In genomic region chr6:148830748-148831727, GRCm38 (mm10) we compare ENCODE assay signal across 7 mouse cellular contexts. TPM values are rescaled to one million over a fixed set of nuclear protein-coding genes. Genes with fewer than 3 reads are reported as not detected.
DNase-seq lines count a peak whose midpoint lies in the region; ATAC-seq and TF ChIP-seq lines count a peak whose summit lies in the region.

Ipo8 (minus strand) TSS chr6:148831467.

- peak; percentile 91 for DNase-seq in adrenal gland, postnatal 10 days
- DNase-seq in embryonic facial prominence, embryonic 10.5 days (ENCODE audit: low spot score): peak; percentile 94
- peak; percentile 63 for DNase-seq in gonadal fat pad, adult 2 months (ENCODE audit: low read depth)
- peak; percentile 93 for DNase-seq in left cerebral cortex, postnatal 4 days

- peak within 1 kb of the TSS; percentile 59 for H3K9ac ChIP-seq in intestine, postnatal 0 days (ENCODE audit: low read depth, low read length)
- peak within 1 kb of the TSS; percentile 69 for H3K9ac ChIP-seq in midbrain, embryonic 12.5 days (replicated peaks)

- H3K27me3 ChIP-seq in embryonic facial prominence, embryonic 10.5 days (replicated peaks; ENCODE audit: low read depth, poor library complexity, severe bottlenecking): no peaks in the 10 kb centered on the region
- H3K27me3 ChIP-seq in intestine, postnatal 0 days (replicated peaks; ENCODE audit: control insufficient read depth, insufficient read depth, low read length): no peaks in the 10 kb centered on the region
- no peaks in the 10 kb centered on the region for H3K27me3 ChIP-seq in midbrain, embryonic 12.5 days
- no peaks in the 10 kb centered on the region for H3K27me3 ChIP-seq in small intestine, adult 2 months (ENCODE audit: control insufficient read depth, insufficient read depth, low read length)

- TF ChIP-seq CTCF in intestine, postnatal 0 days (IDR thresholded peaks at IDR 0.05; ENCODE audit: low read depth): peak; percentile 40; the same call in 1 of the 2 replicates
- TF ChIP-seq CTCF in small intestine, adult 2 months (IDR thresholded peaks at IDR 0.05; ENCODE audit: extremely low read depth, insufficient read length, insufficient replicate concordance, low read depth, low read length): no peak

- peak within 1 kb of the TSS; percentile 91 for H3K27ac ChIP-seq in embryonic facial prominence, embryonic 10.5 days (replicated peaks)
- H3K27ac ChIP-seq in intestine, postnatal 0 days (ENCODE audit: low read depth, low read length): peak within 1 kb of the TSS; percentile 51
- no peak within 1 kb of the TSS; the same call in 1 of the 2 replicates for H3K27ac ChIP-seq in midbrain, embryonic 12.5 days (replicated peaks)
- H3K27ac ChIP-seq in small intestine, adult 2 months (ENCODE audit: insufficient read depth, low read depth, low read length): 0 out of 2 replicates have a peak within 1 kb of the TSS, but pooled peaks have one; percentile 7

- under 1% methylated on average over 47 of the region's 47 CpGs for WGBS in embryonic facial prominence, embryonic 10.5 days
- WGBS in intestine, postnatal 0 days: under 1% methylated on average over 45 of the region's 47 CpGs
- WGBS in midbrain, embryonic 12.5 days: 1% methylated on average over 47 of the region's 47 CpGs
- under 1% methylated on average over 46 of the region's 47 CpGs for WGBS in small intestine, adult 2 months

- no peaks in the 10 kb centered on the region for H3K9me3 ChIP-seq in embryonic facial prominence, embryonic 10.5 days
- H3K9me3 ChIP-seq in intestine, postnatal 0 days (ENCODE audit: control insufficient read depth): no peaks in the 10 kb centered on the region
- H3K9me3 ChIP-seq in midbrain, embryonic 12.5 days: peaks cover 3% of the 10 kb centered on the region; the same call in 1 of the 2 replicates

- H3K4me3 ChIP-seq in embryonic facial prominence, embryonic 10.5 days: peak within 1 kb of the TSS; percentile 86
- peak within 1 kb of the TSS; percentile 82 for H3K4me3 ChIP-seq in intestine, postnatal 0 days (ENCODE audit: low read depth, low read length)
- H3K4me3 ChIP-seq in midbrain, embryonic 12.5 days: peak within 1 kb of the TSS; percentile 71
- H3K4me3 ChIP-seq in small intestine, adult 2 months (ENCODE audit: low read depth, low read length): peak within 1 kb of the TSS; percentile 81

- intact Hi-C loops in left cerebral cortex, postnatal 4 days (cut with DNase I): loop anchor here (5.0 kb wide), 1 partner anchor 66 kb away; the partner anchor contains the start of gene Caprin2

- peak within 1 kb of the TSS; percentile 77 for H3K4me2 ChIP-seq in intestine, postnatal 0 days (replicated peaks; ENCODE audit: low read depth)
- H3K4me2 ChIP-seq in midbrain, embryonic 12.5 days (replicated peaks): peak within 1 kb of the TSS; percentile 89

- no peaks in the 10 kb centered on the region for H3K36me3 ChIP-seq in embryonic facial prominence, embryonic 10.5 days (replicated peaks)
- no peaks in the 10 kb centered on the region for H3K36me3 ChIP-seq in intestine, postnatal 0 days (ENCODE audit: control insufficient read depth, insufficient read depth)
- H3K36me3 ChIP-seq in midbrain, embryonic 12.5 days: no peaks in the 10 kb centered on the region
- H3K36me3 ChIP-seq in small intestine, adult 2 months (ENCODE audit: control insufficient read depth, insufficient read depth, low read length): no peaks in the 10 kb centered on the region

- TF ChIP-seq POLR2A in small intestine, adult 2 months (IDR thresholded peaks at IDR 0.05; ENCODE audit: low read depth, low read length): no peak

- peaks cover 19% of the 10 kb centered on the region for H3K4me1 ChIP-seq in embryonic facial prominence, embryonic 10.5 days
- H3K4me1 ChIP-seq in intestine, postnatal 0 days (replicated peaks; ENCODE audit: control insufficient read depth, insufficient read depth, low read length): no peaks in the 10 kb centered on the region
- peaks cover 19% of the 10 kb centered on the region for H3K4me1 ChIP-seq in midbrain, embryonic 12.5 days
- H3K4me1 ChIP-seq in small intestine, adult 2 months (ENCODE audit: control insufficient read depth, insufficient read depth, insufficient read length, low read length): peaks cover 6% of the 10 kb centered on the region; the same call in 1 of the 2 replicates

- ATAC-seq in intestine, postnatal 0 days: peak; percentile 94
- ATAC-seq in midbrain, embryonic 12.5 days (ENCODE audit: low FRiP score, low read depth): peak; percentile 98

RNA-seq across cellular contexts. Expression of gene Ipo8, which starts in this region (rescaled TPM):
- 10 to 100 TPM; 28.4 to 34.1 TPM for total RNA-seq in adrenal gland, postnatal 10 days (2021)
- 31.1 and 31.5 TPM in 2 replicates for polyA plus RNA-seq in embryonic facial prominence, embryonic 10.5 days (2016; fragmentation: Nextera tagmentation; extraction: Ambion mirVana)
- polyA plus RNA-seq in gonadal fat pad, adult 2 months (2012; rRNA removed): 11.0 and 13.5 TPM in 2 replicates
- polyA plus RNA-seq in intestine, postnatal 0 days (2015; fragmentation: Nextera tagmentation; extraction: Ambion mirVana): 16.5 and 17.4 TPM in 2 replicates
- 10 to 100 TPM; 35.1 to 39.9 TPM for total RNA-seq in left cerebral cortex, postnatal 4 days (2021)
- polyA plus RNA-seq in midbrain, embryonic 12.5 days (2016; fragmentation: Nextera tagmentation; extraction: Ambion mirVana): 29.4 TPM in 2 replicates
- 4.4 and 6.2 TPM in 2 replicates for polyA plus RNA-seq in small intestine, adult 2 months (2012; rRNA removed)
